Mouse (Mus musculus) thymus, postnatal 10 days (tissue): ENCODE results near the gene Bcl3.

Experiments
- DNase-seq, 2 experiments: peaks; one replicate each; pipeline ENCODE4 v3.0.0; 2021; ENCODE audit warnings: low spot score in 2 of 2

The Bcl3 gene

GRCm38 (mm10) chr7:19769001-19769400, 53.6 kb downstream of the Bcl3 start:
- DNase-seq, result no peak

GRCm38 (mm10) chr7:19768251-19768650, 54.3 kb downstream of the Bcl3 start:
- DNase-seq, result no peak

- DNase-seq, result no peak
Measured at GRCm38 (mm10) chr7:19764581-19764980, 58.0 kb downstream of the Bcl3 start.

GRCm38 (mm10) chr7:19763829-19764477, 58.6 kb downstream of the Bcl3 start:
- DNase-seq, result no peak

GRCm38 (mm10) chr7:19762283-19762682, 60.3 kb downstream of the Bcl3 start:
- no peak for DNase-seq

GRCm38 (mm10) chr7:19760021-19760420, 62.5 kb downstream of the Bcl3 start:
- no peak for DNase-seq

- DNase-seq, result no peak
Measured at GRCm38 (mm10) chr7:19758623-19759022, 63.9 kb downstream of the Bcl3 start.
